Mouse (Mus musculus) limb, embryonic 13.5 days (tissue): ENCODE results near the gene Kcnh8. TPM values are rescaled to one million over a fixed set of nuclear protein-coding genes. Genes with fewer than 3 reads are reported as not detected.

ENCODE experiments used
- ATAC-seq: fragments of 200-750 bp; cut with Nextera tagmentation; 2 replicates; pipeline ENCODE4 v1.8.0; 2017; ENCODE audit warnings: low read depth, moderate number of reproducible peaks, moderate TSS enrichment; ENCODE audit not compliant: low FRiP score
- H3K27ac ChIP-seq: fragments of 300-500 bp; sonication (generic); 2 replicates; pipeline ENCODE4 v1.5.1; 2015; ENCODE audit warnings: inconsistent platforms, mild to moderate bottlenecking, moderate library complexity
- H3K27me3 ChIP-seq: fragments of 300-500 bp; sonication (generic); 2 replicates; pipeline ENCODE4 v1.6.1; 2015; ENCODE audit warnings: mild to moderate bottlenecking, inconsistent platforms
- H3K36me3 ChIP-seq: fragments of 300-500 bp; sonication (generic); 2 replicates; pipeline ENCODE4 v1.6.1; 2015; ENCODE audit warnings: inconsistent platforms, mild to moderate bottlenecking, moderate library complexity
- H3K4me1 ChIP-seq: fragments of 300-500 bp; sonication (generic); 2 replicates; pipeline ENCODE4 v1.6.1; 2015; ENCODE audit warnings: inconsistent platforms
- H3K4me2 ChIP-seq: fragments of 300-500 bp; sonication (generic); replicated peaks from 2 replicates; pipeline ENCODE4 v1.6.1; 2015; ENCODE audit warnings: inconsistent platforms, mild to moderate bottlenecking, moderate library complexity
- H3K4me3 ChIP-seq: fragments of 300-500 bp; sonication (generic); 2 replicates; pipeline ENCODE4 v1.5.1; 2015; ENCODE audit warnings: moderate library complexity, mild to moderate bottlenecking, inconsistent platforms
- H3K9ac ChIP-seq: fragments of 300-500 bp; sonication (generic); 2 replicates; pipeline ENCODE4 v1.6.1; 2015; ENCODE audit warnings: mild to moderate bottlenecking, inconsistent platforms
- H3K9me3 ChIP-seq: fragments of 300-500 bp; sonication (generic); 2 replicates; pipeline ENCODE4 v1.6.1; 2016; ENCODE audit warnings: inconsistent platforms
- WGBS: fragments of 180-500 bp; shearing (Covaris S2); methylation state at CpG from one replicate; pipeline ENCODE4 v1.1.7; 2015; 5-methylcytosine and 5-hydroxymethylcytosine counted together
- polyA plus RNA-seq: library from polyadenylated mRNA; unstranded; fragments of >200 nt; fragmentation: Nextera tagmentation; extraction: Ambion mirVana; gene quantifications from 2 replicates; pipeline ENCODE4 v1.2.1, GENCODE M21; 2015

Kcnh8 gene
- polyA plus RNA-seq, 1 experiment from 2014 or later, result 0.03 TPM

DNA sequence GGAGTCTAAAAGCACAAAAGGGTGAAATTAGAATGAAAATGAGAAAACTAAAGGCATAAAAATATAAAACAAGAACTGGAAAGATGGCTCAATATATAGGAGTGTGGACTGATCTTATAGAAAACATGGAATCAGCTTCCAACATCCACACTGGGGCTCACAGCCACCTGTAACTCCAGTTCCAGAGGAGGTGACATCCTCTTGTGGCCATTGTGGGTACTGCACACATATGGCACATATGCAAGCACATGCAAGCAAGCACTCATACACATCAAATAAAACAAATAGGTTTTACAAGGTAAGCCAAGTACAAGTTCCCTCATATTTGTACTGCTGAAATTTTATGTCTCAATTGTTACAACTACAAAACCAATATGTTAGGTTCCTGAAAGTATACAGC lies 46.7 kb downstream of the Kcnh8 start:
- Histone ChIP-seq H3K27me3 (no peaks in the 10 kb centered on the region), H3K36me3 (no peaks in the 10 kb centered on the region), H3K4me3 (no peak overlapping the region), H3K9ac (no peak overlapping the region), H3K9me3 (no peaks in the 10 kb centered on the region), H3K4me1 (no peaks in the 10 kb centered on the region), H3K4me2 (no peak overlapping the region), H3K27ac (no peak overlapping the region)
- ATAC-seq, result no peak

- Histone ChIP-seq H3K9ac (no peak overlapping the region), H3K4me3 (no peak overlapping the region), H3K4me1 (no peaks in the 10 kb centered on the region), H3K27ac (no peak overlapping the region), H3K36me3 (no peaks in the 10 kb centered on the region), H3K4me2 (no peak overlapping the region), H3K9me3 (no peaks in the 10 kb centered on the region), H3K27me3 (no peaks in the 10 kb centered on the region)
- ATAC-seq, result no peak
Measured at GRCm38 (mm10) chr17:52691988-52692387, 89.5 kb downstream of the Kcnh8 start.

DNA sequence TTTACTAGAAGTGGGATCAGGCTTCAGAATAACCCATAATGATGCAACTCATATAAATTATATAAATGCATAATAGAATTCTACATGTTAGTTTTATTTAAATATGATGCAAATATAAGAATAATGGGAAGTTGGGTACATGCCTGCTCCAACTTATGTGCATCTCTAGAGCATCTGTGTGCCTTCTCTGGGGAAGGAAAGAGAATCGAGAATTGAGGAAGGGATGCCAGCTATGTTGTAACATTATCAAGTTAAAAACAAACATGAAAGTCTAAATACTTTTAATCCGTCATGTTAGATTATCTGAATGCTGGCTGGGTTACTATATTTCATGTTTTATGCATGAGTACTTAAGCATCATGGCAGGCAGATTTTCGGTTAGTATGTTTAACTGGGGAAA lies 99.4 kb downstream of the Kcnh8 start:
- no peak overlapping the region for H3K27ac ChIP-seq
- no peak overlapping the region for H3K4me3 ChIP-seq
- H3K4me2 ChIP-seq, result no peak overlapping the region
- no peaks in the 10 kb centered on the region for H3K36me3 ChIP-seq
- H3K9ac ChIP-seq, result no peak overlapping the region
- no peaks in the 10 kb centered on the region for H3K4me1 ChIP-seq
- no peaks in the 10 kb centered on the region for H3K9me3 ChIP-seq
- WGBS, result 80% methylated on average over 3 of the region's 3 CpGs
- no peaks in the 10 kb centered on the region for H3K27me3 ChIP-seq
- no peak for ATAC-seq

DNA sequence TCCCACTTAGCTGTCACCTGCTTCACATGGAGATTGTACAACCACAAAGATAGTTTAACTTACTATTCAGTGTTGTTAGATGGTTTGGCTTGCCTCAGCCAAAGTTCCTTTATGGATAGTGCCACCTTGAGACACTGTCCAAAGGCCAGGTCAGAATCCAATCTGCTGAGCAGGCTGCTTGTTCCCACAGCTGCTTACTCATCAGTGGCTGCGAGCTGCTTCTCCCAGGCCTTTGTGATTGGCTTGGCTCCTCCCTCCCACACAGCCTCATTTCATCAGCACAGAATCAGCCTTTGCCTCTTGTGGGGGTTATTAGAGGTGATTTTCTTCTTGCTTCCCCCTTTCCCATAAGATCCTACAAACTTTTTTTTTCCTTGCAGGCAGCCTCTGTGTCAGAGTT lies 109.8 kb downstream of the Kcnh8 start:
- H3K4me1 ChIP-seq, result no peaks in the 10 kb centered on the region
- no peaks in the 10 kb centered on the region for H3K27me3 ChIP-seq
- H3K36me3 ChIP-seq, result no peaks in the 10 kb centered on the region
- no peak for ATAC-seq
- H3K9ac ChIP-seq, result no peak overlapping the region
- no peak overlapping the region for H3K4me2 ChIP-seq
- WGBS, result 48% methylated on average over 1 of the region's 1 CpGs
- no peak overlapping the region for H3K27ac ChIP-seq
- no peak overlapping the region for H3K4me3 ChIP-seq
- H3K9me3 ChIP-seq, result no peaks in the 10 kb centered on the region

GRCm38 (mm10) chr17:52722214-52722613 lies 119.7 kb downstream of the Kcnh8 start:
- no peak overlapping the region for H3K4me3 ChIP-seq
- WGBS, result 77% methylated on average over 3 of the region's 3 CpGs
- no peaks in the 10 kb centered on the region for H3K27me3 ChIP-seq
- no peaks in the 10 kb centered on the region for H3K36me3 ChIP-seq
- H3K9ac ChIP-seq, result no peak overlapping the region
- H3K9me3 ChIP-seq, result no peaks in the 10 kb centered on the region
- H3K27ac ChIP-seq, result no peak overlapping the region
- ATAC-seq, result no peak
- H3K4me1 ChIP-seq, result no peaks in the 10 kb centered on the region
- H3K4me2 ChIP-seq, result no peak overlapping the region

- ATAC-seq, result no peak
- H3K9ac ChIP-seq, result no peak overlapping the region
Measured at GRCm38 (mm10) chr17:52728806-52729205, 126.3 kb downstream of the Kcnh8 start.

GRCm38 (mm10) chr17:52738436-52738835 lies 135.9 kb downstream of the Kcnh8 start:
- no peaks in the 10 kb centered on the region for H3K4me1 ChIP-seq
- no peaks in the 10 kb centered on the region for H3K36me3 ChIP-seq
- peaks cover 11% of the 10 kb centered on the region; the same call in 1 of the 2 replicates for H3K9me3 ChIP-seq
- H3K4me3 ChIP-seq, result no peak overlapping the region
- H3K4me2 ChIP-seq, result no peak overlapping the region
- no peak overlapping the region for H3K9ac ChIP-seq
- no peak overlapping the region for H3K27ac ChIP-seq
- no peak for ATAC-seq
- H3K27me3 ChIP-seq, result no peaks in the 10 kb centered on the region

More at GRCm38 (mm10) chr17:52728806-52729205, 126.3 kb downstream of the Kcnh8 start:
- no peaks in the 10 kb centered on the region for H3K9me3 ChIP-seq
- 73% methylated on average over 2 of the region's 2 CpGs for WGBS
- H3K27me3 ChIP-seq, result no peaks in the 10 kb centered on the region
- H3K4me3 ChIP-seq, result no peak overlapping the region
- H3K4me2 ChIP-seq, result no peak overlapping the region
- no peaks in the 10 kb centered on the region for H3K4me1 ChIP-seq
- H3K27ac ChIP-seq, result no peak overlapping the region
- H3K36me3 ChIP-seq, result no peaks in the 10 kb centered on the region

GRCm38 (mm10) chr17:52788151-52788550 lies 185.6 kb downstream of the Kcnh8 start:
- H3K9ac ChIP-seq, result no peak overlapping the region
- H3K36me3 ChIP-seq, result no peaks in the 10 kb centered on the region
- H3K27ac ChIP-seq, result no peak overlapping the region
- H3K9me3 ChIP-seq, result no peaks in the 10 kb centered on the region
- no peaks in the 10 kb centered on the region for H3K4me1 ChIP-seq
- no peaks in the 10 kb centered on the region for H3K27me3 ChIP-seq
- no peak overlapping the region for H3K4me3 ChIP-seq
- no peak for ATAC-seq
- no peak overlapping the region for H3K4me2 ChIP-seq
- 71% methylated on average over 3 of the region's 3 CpGs for WGBS

DNA sequence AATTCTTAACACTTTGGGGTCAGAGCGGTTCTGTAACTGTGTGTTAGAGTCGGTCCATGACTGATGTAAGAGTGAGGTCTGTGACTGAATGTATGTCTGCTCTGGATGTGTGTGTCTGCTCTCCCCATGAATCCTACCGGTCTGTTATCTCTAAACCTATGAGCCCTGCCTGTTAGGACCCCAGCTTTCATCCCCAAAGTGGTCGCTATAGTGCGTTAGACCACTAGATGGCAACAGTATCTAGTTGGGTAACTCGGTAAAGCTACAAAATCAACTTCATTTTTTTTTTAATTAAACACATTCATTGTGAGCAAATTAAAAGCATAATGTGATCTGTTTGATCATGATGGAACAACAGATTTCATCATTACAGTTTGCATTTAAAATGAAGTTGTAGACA lies 202.0 kb downstream of the Kcnh8 start:
- WGBS, result 60% methylated on average over 6 of the region's 6 CpGs
- Histone ChIP-seq H3K4me1 (no peaks in the 10 kb centered on the region), H3K27me3 (no peaks in the 10 kb centered on the region), H3K9me3 (no peaks in the 10 kb centered on the region), H3K27ac (no peak overlapping the region), H3K36me3 (no peaks in the 10 kb centered on the region), H3K4me2 (no peak overlapping the region), H3K4me3 (no peak overlapping the region), H3K9ac (no peak overlapping the region)
- ATAC-seq, result no peak

DNA sequence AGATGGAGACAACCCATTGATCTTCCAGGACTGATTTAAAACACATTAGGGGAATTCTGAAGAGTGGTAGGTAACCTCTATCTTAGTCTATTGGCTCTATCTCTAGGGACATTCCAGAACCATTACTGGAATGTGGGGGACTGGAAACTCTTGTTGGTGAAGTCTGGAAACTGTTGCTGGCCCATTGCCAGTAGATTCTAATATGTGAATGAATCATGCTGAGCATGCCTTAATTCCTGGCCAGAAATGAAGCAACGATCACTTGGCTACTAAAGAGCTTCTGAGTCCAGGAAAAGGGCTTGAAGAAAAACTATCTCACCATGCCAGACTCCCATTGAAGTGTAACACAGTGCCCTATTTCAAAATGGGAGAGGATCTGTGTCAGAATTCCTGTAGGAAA lies 208.3 kb downstream of the Kcnh8 start:
- 80% methylated on average over 1 of the region's 1 CpGs for WGBS
- no peak for ATAC-seq

DNA sequence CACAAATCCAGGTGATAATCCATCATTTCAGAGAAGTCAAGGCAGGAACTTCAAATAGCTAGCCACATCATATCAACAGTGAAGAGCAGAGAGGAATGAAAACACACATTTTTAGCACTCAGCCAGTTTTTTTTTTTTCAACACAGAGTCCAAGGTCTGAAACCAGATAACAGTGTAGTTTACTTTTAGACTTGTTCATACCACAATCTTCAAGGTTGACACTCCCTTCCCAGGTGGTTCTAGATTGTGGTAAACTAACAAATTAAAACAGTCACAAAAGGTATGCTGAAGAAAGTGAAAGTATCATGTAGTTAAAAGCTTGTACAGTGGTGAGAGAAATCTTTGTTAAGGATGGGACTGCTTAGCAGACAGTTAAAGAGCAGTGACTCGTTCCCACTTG lies 216.5 kb downstream of the Kcnh8 start:
- Histone ChIP-seq H3K9me3 (no peaks in the 10 kb centered on the region), H3K9ac (no peak overlapping the region), H3K36me3 (no peaks in the 10 kb centered on the region), H3K4me2 (no peak overlapping the region), H3K27ac (no peak overlapping the region), H3K27me3 (no peaks in the 10 kb centered on the region), H3K4me1 (no peaks in the 10 kb centered on the region), H3K4me3 (no peak overlapping the region)
- WGBS, result 76% methylated on average over 1 of the region's 1 CpGs
- ATAC-seq, result no peak

More for the DNA sequence above, 208.3 kb downstream of the Kcnh8 start:
- Histone ChIP-seq H3K9me3 (no peaks in the 10 kb centered on the region), H3K27ac (no peak overlapping the region), H3K27me3 (no peaks in the 10 kb centered on the region), H3K36me3 (no peaks in the 10 kb centered on the region), H3K4me1 (no peaks in the 10 kb centered on the region), H3K4me2 (no peak overlapping the region), H3K9ac (no peak overlapping the region), H3K4me3 (no peak overlapping the region)

DNA sequence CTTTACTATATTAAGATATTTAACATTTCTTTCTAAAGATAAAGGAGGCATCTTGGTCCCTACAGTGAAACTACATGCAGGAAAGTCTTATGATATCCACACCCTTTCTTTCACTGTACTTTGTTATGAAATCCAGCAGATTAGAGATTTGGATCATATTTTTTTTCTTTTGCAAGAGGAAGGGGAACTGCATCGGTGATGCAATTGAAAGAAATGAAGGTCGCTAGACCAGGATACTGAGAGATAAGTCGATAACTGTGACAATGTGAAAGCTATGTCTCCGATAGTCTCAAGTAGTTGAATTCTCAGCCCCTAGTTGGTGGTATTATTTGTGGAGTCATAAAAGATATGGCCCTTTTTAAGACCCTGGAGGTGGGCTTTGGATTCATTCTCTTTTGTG lies 227.2 kb downstream of the Kcnh8 start:
- Histone ChIP-seq H3K36me3 (no peaks in the 10 kb centered on the region), H3K9me3 (no peaks in the 10 kb centered on the region), H3K27ac (no peak overlapping the region), H3K9ac (no peak overlapping the region), H3K4me1 (no peaks in the 10 kb centered on the region), H3K4me2 (no peak overlapping the region), H3K4me3 (no peak overlapping the region), H3K27me3 (no peaks in the 10 kb centered on the region)
- 88% methylated on average over 4 of the region's 4 CpGs for WGBS
- ATAC-seq, result no peak

DNA sequence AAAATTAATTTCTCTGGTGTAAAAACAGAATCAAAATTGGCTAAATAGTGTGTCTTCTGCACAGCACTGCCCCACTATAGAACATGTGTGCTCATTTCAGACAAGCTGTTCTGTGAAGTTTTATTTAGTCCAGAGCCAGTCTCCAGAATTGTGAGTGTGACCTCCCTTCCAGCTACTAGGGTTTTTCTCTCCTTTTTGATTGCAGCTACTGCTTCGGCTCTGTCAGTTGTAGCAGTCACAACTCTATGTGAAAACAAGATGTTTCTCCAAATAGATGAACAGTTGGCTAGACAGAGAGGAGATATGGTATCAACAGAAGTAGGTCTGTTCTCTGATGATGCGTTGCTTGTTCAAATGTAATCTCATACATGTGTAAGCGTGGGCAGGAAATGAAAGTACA lies 270.7 kb downstream of the Kcnh8 start:
- Histone ChIP-seq H3K4me3 (no peak overlapping the region), H3K4me1 (no peaks in the 10 kb centered on the region), H3K9ac (no peak overlapping the region), H3K4me2 (no peak overlapping the region), H3K36me3 (no peaks in the 10 kb centered on the region), H3K27ac (no peak overlapping the region), H3K9me3 (no peaks in the 10 kb centered on the region), H3K27me3 (no peaks in the 10 kb centered on the region)
- WGBS, result 83% methylated on average over 3 of the region's 3 CpGs
- ATAC-seq, result no peak
